Mouse (Mus musculus): ENCODE measurements around the gene Aspg. TPM values are rescaled to one million over a fixed set of nuclear protein-coding genes. Genes with fewer than 3 reads are reported as not detected.

The Aspg gene
- polyA plus RNA-seq, 1 experiment from 2014 or later, result 2.2 TPM

GRCm38 (mm10) chr12:112094261-112094880 is 12.1 kb upstream of the Aspg start:
- WGBS, result 89% methylated on average over 8 of the region's 8 CpGs
- ATAC-seq, result no peak
- no peaks in the 10 kb centered on the region for H3K9me3 ChIP-seq (ENCODE audit: control insufficient read depth, low read length)

GRCm38 (mm10) chr12:112096051-112096732 is 10.3 kb upstream of the Aspg start:
- 70% methylated on average over 13 of the region's 13 CpGs for WGBS
- no peaks in the 10 kb centered on the region for H3K4me1 ChIP-seq (ENCODE audit: control insufficient read depth, insufficient read depth, low read depth, low read length)
- no peak overlapping the region for H3K27ac ChIP-seq (ENCODE audit: low read depth, low read length)
- H3K9me3 ChIP-seq (ENCODE audit: control insufficient read depth, low read length), result no peaks in the 10 kb centered on the region
- no peak for ATAC-seq
- no peak overlapping the region for H3K4me3 ChIP-seq (ENCODE audit: low read length)
- no peak overlapping the region for H3K4me2 ChIP-seq (ENCODE audit: low read length)
- H3K9ac ChIP-seq (ENCODE audit: low read depth, low read length), result no peak overlapping the region
- 0 out of 2 replicates have a peak, but pooled peaks cover 2% of the 10 kb centered on the region for H3K27me3 ChIP-seq (replicated peaks; ENCODE audit: control insufficient read depth, insufficient read depth, low read length)
- H3K36me3 ChIP-seq (ENCODE audit: control insufficient read depth, insufficient read depth, low read length), result no peaks in the 10 kb centered on the region

More at GRCm38 (mm10) chr12:112094261-112094880, 12.1 kb upstream of the Aspg start:
- H3K27me3 ChIP-seq (replicated peaks; ENCODE audit: control insufficient read depth, insufficient read depth, low read length), result 0 out of 2 replicates have a peak, but pooled peaks cover 2% of the 10 kb centered on the region
- no peak overlapping the region for H3K4me3 ChIP-seq (ENCODE audit: low read length)
- H3K4me2 ChIP-seq (ENCODE audit: low read length), result no peak overlapping the region
- H3K4me1 ChIP-seq (ENCODE audit: control insufficient read depth, insufficient read depth, low read depth, low read length), result peaks cover 3% of the 10 kb centered on the region; the same call in 1 of the 2 replicates
- no peaks in the 10 kb centered on the region for H3K36me3 ChIP-seq (ENCODE audit: control insufficient read depth, insufficient read depth, low read length)
- H3K9ac ChIP-seq (ENCODE audit: low read depth, low read length), result no peak overlapping the region
- H3K27ac ChIP-seq (ENCODE audit: low read depth, low read length), result no peak overlapping the region

GRCm38 (mm10) chr12:112096733-112097117 is 9.8 kb upstream of the Aspg start:
- no peaks in the 10 kb centered on the region for H3K4me1 ChIP-seq (ENCODE audit: control insufficient read depth, insufficient read depth, low read depth, low read length)
- WGBS, result 71% methylated on average over 6 of the region's 8 CpGs
- no peak overlapping the region for H3K27ac ChIP-seq (ENCODE audit: low read depth, low read length)

GRCm38 (mm10) chr12:112100106-112100505 is 6.4 kb upstream of the Aspg start:
- WGBS, result 46% methylated on average over 4 of the region's 4 CpGs

More at GRCm38 (mm10) chr12:112096733-112097117, 9.8 kb upstream of the Aspg start:
- peaks cover 1% of the 10 kb centered on the region; the same call in 1 of the 2 replicates for H3K27me3 ChIP-seq (replicated peaks; ENCODE audit: control insufficient read depth, insufficient read depth, low read length)
- no peak overlapping the region for H3K4me3 ChIP-seq (ENCODE audit: low read length)
- no peak overlapping the region for H3K9ac ChIP-seq (ENCODE audit: low read depth, low read length)
- H3K4me2 ChIP-seq (ENCODE audit: low read length), result no peak overlapping the region
- H3K36me3 ChIP-seq (ENCODE audit: control insufficient read depth, insufficient read depth, low read length), result no peaks in the 10 kb centered on the region
- no peaks in the 10 kb centered on the region for H3K9me3 ChIP-seq (ENCODE audit: control insufficient read depth, low read length)
- ATAC-seq, result no peak

GRCm38 (mm10) chr12:112101045-112101444 is 5.4 kb upstream of the Aspg start:
- Histone ChIP-seq H3K9me3 (ENCODE audit: control insufficient read depth, low read length) (no peaks in the 10 kb centered on the region), H3K36me3 (ENCODE audit: control insufficient read depth, insufficient read depth, low read length) (no peaks in the 10 kb centered on the region), H3K4me3 (ENCODE audit: low read length) (no peak overlapping the region), H3K4me1 (ENCODE audit: control insufficient read depth, insufficient read depth, low read depth, low read length) (no peaks in the 10 kb centered on the region), H3K27ac (ENCODE audit: low read depth, low read length) (no peak overlapping the region), H3K4me2 (ENCODE audit: low read length) (no peak overlapping the region), H3K27me3 (replicated peaks; ENCODE audit: control insufficient read depth, insufficient read depth, low read length) (no peaks in the 10 kb centered on the region; the same call in 1 of the 2 replicates), H3K9ac (ENCODE audit: low read depth, low read length) (no peak overlapping the region)
- ATAC-seq, result no peak
- 53% methylated on average over 4 of the region's 4 CpGs for WGBS

More at GRCm38 (mm10) chr12:112100106-112100505, 6.4 kb upstream of the Aspg start:
- Histone ChIP-seq H3K4me2 (ENCODE audit: low read length) (no peak overlapping the region), H3K27me3 (replicated peaks; ENCODE audit: control insufficient read depth, insufficient read depth, low read length) (no peaks in the 10 kb centered on the region; the same call in 1 of the 2 replicates), H3K4me1 (ENCODE audit: control insufficient read depth, insufficient read depth, low read depth, low read length) (no peaks in the 10 kb centered on the region), H3K27ac (ENCODE audit: low read depth, low read length) (no peak overlapping the region), H3K9me3 (ENCODE audit: control insufficient read depth, low read length) (no peaks in the 10 kb centered on the region), H3K36me3 (ENCODE audit: control insufficient read depth, insufficient read depth, low read length) (no peaks in the 10 kb centered on the region), H3K9ac (ENCODE audit: low read depth, low read length) (no peak overlapping the region), H3K4me3 (ENCODE audit: low read length) (no peak overlapping the region)
- no peak for ATAC-seq

GRCm38 (mm10) chr12:112103179-112103578 is 3.3 kb upstream of the Aspg start:
- peaks cover 4% of the 10 kb centered on the region for H3K27me3 ChIP-seq (replicated peaks; ENCODE audit: control insufficient read depth, insufficient read depth, low read length)
- WGBS, result 85% methylated on average over 5 of the region's 5 CpGs
- no peak for ATAC-seq
- no peaks in the 10 kb centered on the region; the same call in 1 of the 2 replicates for H3K4me1 ChIP-seq (ENCODE audit: control insufficient read depth, insufficient read depth, low read depth, low read length)
- H3K4me2 ChIP-seq (ENCODE audit: low read length), result no peak overlapping the region
- no peaks in the 10 kb centered on the region for H3K9me3 ChIP-seq (ENCODE audit: control insufficient read depth, low read length)
- H3K4me3 ChIP-seq (ENCODE audit: low read length), result no peak overlapping the region
- H3K27ac ChIP-seq (ENCODE audit: low read depth, low read length), result no peak overlapping the region
- H3K9ac ChIP-seq (ENCODE audit: low read depth, low read length), result no peak overlapping the region
- no peaks in the 10 kb centered on the region for H3K36me3 ChIP-seq (ENCODE audit: control insufficient read depth, insufficient read depth, low read length)

GRCm38 (mm10) chr12:112104890-112105289 is 1.6 kb upstream of the Aspg start:
- Histone ChIP-seq H3K4me1 (ENCODE audit: control insufficient read depth, insufficient read depth, low read depth, low read length) (no peaks in the 10 kb centered on the region; the same call in 1 of the 2 replicates), H3K9me3 (ENCODE audit: control insufficient read depth, low read length) (no peaks in the 10 kb centered on the region), H3K9ac (ENCODE audit: low read depth, low read length) (no peak overlapping the region), H3K36me3 (ENCODE audit: control insufficient read depth, insufficient read depth, low read length) (no peaks in the 10 kb centered on the region), H3K27ac (ENCODE audit: low read depth, low read length) (no peak overlapping the region), H3K27me3 (replicated peaks; ENCODE audit: control insufficient read depth, insufficient read depth, low read length) (peaks cover 4% of the 10 kb centered on the region), H3K4me2 (ENCODE audit: low read length) (no peak overlapping the region), H3K4me3 (ENCODE audit: low read length) (no peak overlapping the region)
- ATAC-seq, result no peak
- WGBS, result 87% methylated on average over 11 of the region's 11 CpGs

- 92% methylated on average over 8 of the region's 8 CpGs for WGBS
- Histone ChIP-seq H3K27me3 (replicated peaks; ENCODE audit: control insufficient read depth, insufficient read depth, low read length) (peaks cover 4% of the 10 kb centered on the region; the same call in 1 of the 2 replicates), H3K4me3 (ENCODE audit: low read length) (no peak overlapping the region), H3K9me3 (ENCODE audit: control insufficient read depth, low read length) (no peaks in the 10 kb centered on the region), H3K36me3 (ENCODE audit: control insufficient read depth, insufficient read depth, low read length) (no peaks in the 10 kb centered on the region), H3K9ac (ENCODE audit: low read depth, low read length) (no peak overlapping the region), H3K27ac (ENCODE audit: low read depth, low read length) (no peak overlapping the region), H3K4me1 (ENCODE audit: control insufficient read depth, insufficient read depth, low read depth, low read length) (no peaks in the 10 kb centered on the region; the same call in 1 of the 2 replicates), H3K4me2 (ENCODE audit: low read length) (no peak overlapping the region)
- no peak for ATAC-seq
These were observed 1.2 kb downstream of the Aspg start for GRCm38 (mm10) chr12:112107685-112108084.

GRCm38 (mm10) chr12:112108696-112109445 is 2.4 kb downstream of the Aspg start:
- 85% methylated on average over 11 of the region's 11 CpGs for WGBS
- Histone ChIP-seq H3K27ac (ENCODE audit: low read depth, low read length) (no peak overlapping the region), H3K4me1 (ENCODE audit: control insufficient read depth, insufficient read depth, low read depth, low read length) (no peaks in the 10 kb centered on the region; the same call in 1 of the 2 replicates), H3K9ac (ENCODE audit: low read depth, low read length) (no peak overlapping the region), H3K27me3 (replicated peaks; ENCODE audit: control insufficient read depth, insufficient read depth, low read length) (peaks cover 4% of the 10 kb centered on the region; the same call in 1 of the 2 replicates), H3K36me3 (ENCODE audit: control insufficient read depth, insufficient read depth, low read length) (no peaks in the 10 kb centered on the region), H3K9me3 (ENCODE audit: control insufficient read depth, low read length) (no peaks in the 10 kb centered on the region), H3K4me2 (ENCODE audit: low read length) (no peak overlapping the region), H3K4me3 (ENCODE audit: low read length) (no peak overlapping the region)
- ATAC-seq, result no peak

All from hindbrain, embryonic 16.5 days (tissue).